Mouse (Mus musculus): ENCODE data around the gene Cidec. TPM values are rescaled to one million over a fixed set of nuclear protein-coding genes. Genes with fewer than 3 reads are reported as not detected.
A peak's percentile ranks its signal among the peaks of the same experiment; 100 is the strongest.

The Cidec gene
- total RNA-seq, 1 experiment from 2014 or later = not detected

GRCm38 (mm10) chr6:113392015-113392386, 43.6 kb downstream of the Cidec start:
- no peak for ATAC-seq (replicated peaks in 1 of 2; ENCODE audit: insufficient read depth in 1 of 2, low FRiP score in 2 of 2, low TSS enrichment in 1 of 2, low read depth in 1 of 2, poor library complexity in 2 of 2, severe bottlenecking in 2 of 2)

DNA sequence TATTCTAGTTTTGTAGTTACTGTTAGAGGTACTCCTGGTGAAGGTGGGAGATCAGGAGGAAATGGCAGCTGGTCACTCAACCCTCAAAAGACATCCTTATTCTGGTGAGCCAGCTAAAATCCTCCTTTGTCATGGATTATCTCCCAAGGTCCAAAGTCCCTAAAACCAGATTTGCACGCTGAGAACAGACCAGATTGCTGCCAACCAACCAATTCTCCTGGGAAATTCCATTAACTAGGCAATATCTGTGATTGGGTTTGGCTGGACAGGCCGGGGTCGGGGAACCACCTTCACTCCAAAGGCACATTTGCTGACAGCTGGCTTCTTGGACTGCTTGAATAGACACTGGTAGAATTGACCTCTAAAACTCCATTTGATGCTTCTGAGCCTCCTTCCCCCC, 44.8 kb downstream of the Cidec start:
- ATAC-seq (replicated peaks in 1 of 2; ENCODE audit: insufficient read depth in 1 of 2, low FRiP score in 2 of 2, low TSS enrichment in 1 of 2, low read depth in 1 of 2, poor library complexity in 2 of 2, severe bottlenecking in 2 of 2) = no peak

GRCm38 (mm10) chr6:113388960-113389359, 46.6 kb downstream of the Cidec start, which contains the start of gene Ttll3:
Ttll3 (plus strand) TSS chr6:113389260.
- ATAC-seq (replicated peaks in 1 of 2; ENCODE audit: insufficient read depth in 1 of 2, low FRiP score in 2 of 2, low TSS enrichment in 1 of 2, low read depth in 1 of 2, poor library complexity in 2 of 2, severe bottlenecking in 2 of 2) = no peak

DNA sequence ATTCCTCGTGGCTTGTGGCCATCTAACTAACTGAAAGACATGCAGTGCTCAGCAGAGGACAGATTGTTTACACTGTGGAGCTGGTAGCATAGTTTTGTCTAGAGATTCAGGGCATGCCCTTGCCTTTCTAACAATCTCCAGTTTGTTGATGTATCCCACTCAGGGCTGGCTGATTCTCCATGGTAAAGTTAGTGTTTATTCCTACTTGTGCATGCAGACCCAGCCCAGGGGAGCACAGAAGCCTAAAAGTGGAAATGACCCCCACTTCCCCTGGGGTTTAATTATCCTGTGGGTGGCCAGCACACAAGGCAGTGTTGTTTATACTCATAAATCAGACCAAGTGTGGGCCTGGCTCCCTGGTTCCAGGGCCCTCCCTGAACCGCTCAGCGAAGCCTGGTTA, 49.5 kb downstream of the Cidec start:
- ATAC-seq (replicated peaks in 1 of 2; ENCODE audit: insufficient read depth in 1 of 2, low FRiP score in 2 of 2, low TSS enrichment in 1 of 2, low read depth in 1 of 2, poor library complexity in 2 of 2, severe bottlenecking in 2 of 2) = no peak

DNA sequence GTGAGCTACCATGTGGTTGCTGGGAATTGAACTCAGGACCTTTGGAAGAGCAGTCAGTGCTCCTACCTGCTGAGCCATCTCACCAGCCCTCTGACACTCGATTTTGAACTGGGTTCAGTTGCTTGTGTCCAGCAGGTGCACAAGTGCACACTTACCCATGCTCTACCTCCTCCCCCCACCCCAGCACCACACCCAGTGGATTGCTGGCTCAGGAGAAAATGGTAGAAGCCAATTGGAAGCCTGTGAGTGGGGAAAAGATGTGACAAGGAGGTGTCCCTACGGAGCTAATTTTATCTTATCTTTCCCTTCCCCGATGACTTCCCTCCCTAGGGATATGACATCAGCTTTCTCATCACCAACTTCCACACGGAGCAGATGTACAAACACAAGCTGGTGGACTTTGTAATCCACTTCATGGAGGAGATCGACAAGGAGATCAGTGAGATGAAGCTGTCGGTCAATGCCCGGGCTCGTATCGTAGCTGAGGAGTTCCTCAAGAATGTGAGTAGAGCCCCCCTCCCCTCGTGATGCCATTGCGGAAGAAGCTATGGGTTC, 50.3 kb downstream of the Cidec start:
- no peak for ATAC-seq (replicated peaks in 1 of 2; ENCODE audit: insufficient read depth in 1 of 2, low FRiP score in 2 of 2, low TSS enrichment in 1 of 2, low read depth in 1 of 2, poor library complexity in 2 of 2, severe bottlenecking in 2 of 2)

DNA sequence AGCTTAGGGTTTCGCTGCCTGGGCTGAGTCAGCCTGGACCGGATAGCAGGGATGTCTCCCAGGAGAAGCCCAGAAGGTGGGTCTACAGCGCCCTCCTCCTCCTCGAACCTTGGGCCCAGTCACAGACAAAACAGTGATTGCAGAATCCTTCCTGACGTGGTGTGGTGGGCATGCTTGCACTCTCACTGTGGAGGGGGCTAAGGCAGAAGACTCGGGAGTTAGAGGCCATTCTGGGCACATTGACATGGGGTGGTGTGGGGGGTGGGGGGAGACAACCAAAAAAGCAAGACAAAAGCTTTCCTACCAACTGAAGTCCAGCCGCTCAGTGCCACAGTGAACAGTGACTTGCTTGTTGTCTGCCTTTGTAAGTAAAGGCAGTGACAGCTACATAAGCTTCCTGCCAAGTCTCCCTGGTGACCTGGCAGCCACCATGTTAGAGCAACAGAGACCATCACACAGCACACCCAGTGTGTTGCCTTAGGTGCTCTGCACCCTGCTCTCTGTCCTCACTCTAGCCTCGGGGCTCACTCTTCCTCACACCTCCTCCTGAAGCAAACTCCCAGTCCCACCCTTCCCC, 51.1 kb downstream of the Cidec start:
- no peak for ATAC-seq (replicated peaks in 1 of 2; ENCODE audit: insufficient read depth in 1 of 2, low FRiP score in 2 of 2, low TSS enrichment in 1 of 2, low read depth in 1 of 2, poor library complexity in 2 of 2, severe bottlenecking in 2 of 2)

DNA sequence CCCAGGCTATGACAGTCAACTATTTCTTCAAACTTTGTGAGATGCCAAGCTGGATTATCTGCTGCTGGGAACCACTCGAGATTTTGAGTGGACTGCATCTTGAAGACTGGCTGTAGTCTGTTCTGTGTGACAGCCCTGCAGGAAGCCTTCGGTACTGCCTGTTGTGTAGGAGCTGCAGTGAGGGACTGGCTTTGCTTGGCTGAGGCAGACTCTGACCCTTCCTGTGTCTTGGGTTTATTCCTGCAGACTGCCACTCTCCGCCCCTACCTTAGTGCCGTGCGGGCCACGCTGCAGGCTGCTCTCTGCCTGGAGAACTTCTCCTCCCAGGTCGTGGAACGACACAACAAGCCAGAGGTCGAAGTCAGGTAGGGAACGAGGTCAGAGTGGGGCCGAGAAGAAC, 55.1 kb downstream of the Cidec start:
- ATAC-seq (replicated peaks in 1 of 2; ENCODE audit: insufficient read depth in 1 of 2, low FRiP score in 2 of 2, low TSS enrichment in 1 of 2, low read depth in 1 of 2, poor library complexity in 2 of 2, severe bottlenecking in 2 of 2) = no peak

- peak in 1 of 2 experiments; percentile 18; a peak in 1 of 4 replicates for ATAC-seq (replicated peaks in 1 of 2; ENCODE audit: insufficient read depth in 1 of 2, low FRiP score in 2 of 2, low TSS enrichment in 1 of 2, low read depth in 1 of 2, poor library complexity in 2 of 2, severe bottlenecking in 2 of 2)
Measured at GRCm38 (mm10) chr6:113379246-113379645, 56.3 kb downstream of the Cidec start.

GRCm38 (mm10) chr6:113377496-113378385, 57.8 kb downstream of the Cidec start, which contains the start of the genes Tada3 and Arpc4:
Tada3 (minus strand) TSS chr6:113377883.
Arpc4 (plus strand) TSS chr6:113378115.
- peak; percentile 82 to 84 for ATAC-seq (replicated peaks in 1 of 2; ENCODE audit: insufficient read depth in 1 of 2, low FRiP score in 2 of 2, low TSS enrichment in 1 of 2, low read depth in 1 of 2, poor library complexity in 2 of 2, severe bottlenecking in 2 of 2)

GRCm38 (mm10) chr6:113377172-113377495, 58.4 kb downstream of the Cidec start:
- no peak; a peak in 1 of 4 replicates for ATAC-seq (replicated peaks in 1 of 2; ENCODE audit: insufficient read depth in 1 of 2, low FRiP score in 2 of 2, low TSS enrichment in 1 of 2, low read depth in 1 of 2, poor library complexity in 2 of 2, severe bottlenecking in 2 of 2)

Other genes starting within 250 kb of the Cidec start
- 0.69 TPM in 1 of 2 replicates, not detected in the other for gene Lhfpl4, start 240.4 kb downstream of the Cidec start, total RNA-seq (2017)
- 40.0 and 44.6 TPM in 2 replicates for gene Mtmr14, start 197.9 kb downstream of the Cidec start, total RNA-seq (2017)
- 0.35 TPM in 1 of 2 replicates, not detected in the other for gene Cpne9, start 153.5 kb downstream of the Cidec start, total RNA-seq (2017)
- 24.6 and 35.6 TPM in 2 replicates for gene Brpf1, start 128.6 kb downstream of the Cidec start, total RNA-seq (2017)
- gene Ogg1, start 108.8 kb downstream of the Cidec start, total RNA-seq (2017) = 9.8 TPM in 2 replicates
- gene Camk1, start 91.8 kb downstream of the Cidec start, total RNA-seq (2017) = 56.3 and 59.9 TPM in 2 replicates
- 25.5 and 37.9 TPM in 2 replicates for gene Tada3, start 57.9 kb downstream of the Cidec start, total RNA-seq (2017)
- gene Arpc4, start 57.6 kb downstream of the Cidec start, total RNA-seq (2017) = 159 and 191 TPM in 2 replicates
- gene Ttll3, start 46.5 kb downstream of the Cidec start, total RNA-seq (2017) = 1.5 and 7.5 TPM in 2 replicates
- 4.5 and 4.6 TPM in 2 replicates for gene Rpusd3, start 16.4 kb downstream of the Cidec start, total RNA-seq (2017)
- gene Jagn1, start 6.8 kb upstream of the Cidec start, total RNA-seq (2017) = 15.9 and 28.2 TPM in 2 replicates
- gene Il17re, start 22.7 kb upstream of the Cidec start, total RNA-seq (2017) = 8.4 and 10.6 TPM in 2 replicates
- gene Il17rc, start 35.7 kb upstream of the Cidec start, total RNA-seq (2017) = 0.65 and 1.4 TPM in 2 replicates
- 7.4 and 8.3 TPM in 2 replicates for gene Creld1, start 47.5 kb upstream of the Cidec start, total RNA-seq (2017)
- not detected in 2 replicates for gene Prrt3, start 66.2 kb upstream of the Cidec start, total RNA-seq (2017)
- gene Emc3, start 95.9 kb upstream of the Cidec start, total RNA-seq (2017) = 31.2 and 37.1 TPM in 2 replicates
- 22.0 and 25.4 TPM in 2 replicates for gene Fancd2, start 95.9 kb upstream of the Cidec start, total RNA-seq (2017)
- gene Fancd2os, start 165.0 kb upstream of the Cidec start, total RNA-seq (2017) = not detected in 2 replicates
- 104 and 118 TPM in 2 replicates for gene Brk1, start 169.0 kb upstream of the Cidec start, total RNA-seq (2017)
- 13.5 and 18.6 TPM in 2 replicates for gene Vhl, start 188.2 kb upstream of the Cidec start, total RNA-seq (2017)
- 20.7 and 30.8 TPM in 2 replicates for gene Irak2, start 202.7 kb upstream of the Cidec start, total RNA-seq (2017)

All from hematopoietic stem cell, adult 5-6 weeks (primary cell).